Mouse (Mus musculus) retina, postnatal 7 days (tissue): ENCODE results near the gene Hoxb8.

Source experiments
- DNase-seq: peaks from one replicate; pipeline ENCODE4 v3.0.0-alpha.2; 2012; ENCODE audit warnings: low read depth, low spot score

The Hoxb8 gene

GRCm38 (mm10) chr11:96281855-96282570, at the start of gene Hoxb8:
Gene Hoxb8 (plus strand): TSS chr11:96281905.
- no peak for DNase-seq

- peak; percentile 44 for DNase-seq
These were observed 46.8 kb upstream of the Hoxb8 start for GRCm38 (mm10) chr11:96234906-96235305.

GRCm38 (mm10) chr11:96240211-96240610, 41.5 kb upstream of the Hoxb8 start:
- DNase-seq, result peak; percentile 31

- no peak for DNase-seq
These were observed 30.8 kb upstream of the Hoxb8 start for GRCm38 (mm10) chr11:96250901-96251300.

GRCm38 (mm10) chr11:96251480-96252031, 30.1 kb upstream of the Hoxb8 start:
- no peak for DNase-seq

GRCm38 (mm10) chr11:96252541-96253120, 29.1 kb upstream of the Hoxb8 start:
- DNase-seq, result no peak

GRCm38 (mm10) chr11:96254221-96254620, 27.5 kb upstream of the Hoxb8 start:
- no peak for DNase-seq

- no peak for DNase-seq
These were observed 26.4 kb upstream of the Hoxb8 start for GRCm38 (mm10) chr11:96255111-96255995.

GRCm38 (mm10) chr11:96255996-96256445, 25.7 kb upstream of the Hoxb8 start:
- DNase-seq, result no peak

GRCm38 (mm10) chr11:96257141-96257540, 24.6 kb upstream of the Hoxb8 start:
- DNase-seq, result no peak

- DNase-seq, result no peak
These were observed 22.7 kb upstream of the Hoxb8 start for GRCm38 (mm10) chr11:96259038-96259437.

- no peak for DNase-seq
These were observed 22.2 kb upstream of the Hoxb8 start for GRCm38 (mm10) chr11:96259511-96259910.

- no peak for DNase-seq
These were observed 21.3 kb upstream of the Hoxb8 start for GRCm38 (mm10) chr11:96260310-96260970.

GRCm38 (mm10) chr11:96261323-96261890, 20.3 kb upstream of the Hoxb8 start:
- DNase-seq, result no peak

GRCm38 (mm10) chr11:96262262-96262830, 19.4 kb upstream of the Hoxb8 start:
- no peak for DNase-seq

GRCm38 (mm10) chr11:96263636-96264389, 17.9 kb upstream of the Hoxb8 start:
- no peak for DNase-seq

GRCm38 (mm10) chr11:96264390-96265020, 17.2 kb upstream of the Hoxb8 start:
- DNase-seq, result no peak

- no peak for DNase-seq
These were observed 15.8 kb upstream of the Hoxb8 start for GRCm38 (mm10) chr11:96265954-96266353.
